Mouse (Mus musculus) megakaryocyte, embryonic 14.5 days (primary cell): ENCODE data around the gene Etv6.

Experiments used
- FLI1 ChIP-seq: IDR thresholded peaks from 2 replicates; pipeline ENCODE4 v1.6.1; 2012; ENCODE audit warnings: low read length, inconsistent platforms, mixed read lengths
- GATA1 ChIP-seq: IDR thresholded peaks from 3 replicates; pipeline ENCODE4 v1.6.1; 2012; ENCODE audit warnings: mixed read lengths, low read length, inconsistent platforms, borderline replicate concordance

- TF ChIP-seq GATA1, result no peak
- no peak for TF ChIP-seq FLI1
These were observed 266.5 kb downstream of the Etv6 start for GRCm38 (mm10) chr6:134301951-134302350.
